Mouse (Mus musculus) megakaryocyte, adult 5-6 weeks (primary cell): ENCODE results near the gene Dcdc2b. TPM values are rescaled to one million over a fixed set of nuclear protein-coding genes. Genes with fewer than 3 reads are reported as not detected.
A peak's percentile ranks its signal among the peaks of the same experiment; 100 is the strongest.

Experiments
- ATAC-seq: 2 replicates; pipeline ENCODE4 v1.8.0; 2016; ENCODE audit warnings: mild to moderate bottlenecking, inconsistent platforms; ENCODE audit not compliant: poor library complexity, severe bottlenecking
- total RNA-seq, 2 experiments: library from RNA; stranded (forward) in 1 of 2; stranded (reverse) in 1 of 2; fragments of 153-499, 151-499 nt in 1 of 2; fragments of 221-1000, 200-1000 nt in 1 of 2; gene quantifications; 2 replicates each; pipeline versions ENCODE4 v1.2.3 to v1.2.4; 2015 to 2017

Dcdc2b gene
- 1.0 and 3.5 TPM in 2 replicates for total RNA-seq (2015)
- total RNA-seq (2017), result not detected in 2 replicates

DNA sequence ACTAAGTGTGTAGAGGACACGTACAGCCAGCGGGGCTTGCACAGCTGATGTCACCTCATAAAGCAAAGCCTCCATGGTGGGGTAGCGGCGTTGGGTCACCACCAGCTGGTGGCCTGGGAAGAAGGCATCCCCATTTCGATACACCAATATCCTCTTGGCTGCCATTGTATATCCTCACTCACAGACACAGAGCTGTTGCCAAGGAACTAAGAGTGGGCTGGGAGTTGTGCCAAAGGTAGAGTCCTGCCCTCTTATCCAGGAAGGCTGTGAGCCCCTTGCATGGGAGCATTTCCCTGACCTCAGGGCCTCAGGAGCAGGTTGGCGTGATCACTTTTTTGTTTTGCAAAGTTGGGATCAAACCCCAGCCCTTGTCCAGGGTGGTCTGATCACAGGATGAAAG, at the start of gene Dcdc2b:
Gene Dcdc2b (minus strand): TSS at position 165 of the 400 bp plus-strand sequence.
- no peak for ATAC-seq

DNA sequence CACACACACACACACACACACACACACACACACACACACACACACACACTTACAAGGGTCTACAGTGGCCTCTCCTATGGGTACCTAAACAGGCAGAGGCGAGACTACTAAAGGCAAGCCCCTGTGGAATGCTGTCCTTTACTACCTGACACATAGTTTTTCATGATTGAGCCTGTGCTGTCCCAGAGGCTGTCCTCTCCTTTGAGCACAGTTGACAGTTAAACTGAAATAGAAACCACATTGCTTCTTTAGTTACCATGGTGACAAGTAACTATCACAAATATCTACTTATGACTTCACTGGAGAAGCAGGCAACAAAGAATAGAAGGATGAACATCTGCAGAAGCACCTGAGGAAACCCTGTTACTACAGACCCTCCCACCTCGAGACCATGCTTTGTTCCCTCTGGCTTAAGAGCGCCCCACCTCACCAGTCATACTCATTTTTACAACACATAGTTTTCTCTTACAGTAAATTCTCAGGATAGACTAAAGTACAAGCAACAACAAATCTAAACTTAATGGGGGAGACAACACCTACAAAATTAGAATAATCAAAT, 48.3 kb upstream of the Dcdc2b start:
- ATAC-seq, result no peak

DNA sequence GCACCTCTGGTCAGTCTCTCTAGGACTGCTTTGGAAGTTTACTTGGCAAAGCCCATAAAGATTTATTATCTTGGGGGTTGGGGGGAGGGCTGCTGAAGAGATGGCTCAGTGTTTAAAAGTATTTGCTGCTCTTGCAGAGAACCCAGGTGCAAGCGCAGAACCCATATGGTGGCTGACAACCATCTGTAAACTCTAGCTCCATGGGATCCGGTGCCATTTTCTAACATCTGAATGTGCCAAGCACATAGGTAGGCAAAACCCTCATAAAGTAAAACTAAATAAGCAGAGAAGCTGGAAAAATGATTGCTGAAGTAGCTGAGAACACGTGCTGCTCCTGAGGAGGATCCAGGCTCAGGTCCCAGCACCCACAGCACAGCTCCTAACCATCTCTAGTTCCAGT, 47.5 kb upstream of the Dcdc2b start:
- ATAC-seq, result no peak

DNA sequence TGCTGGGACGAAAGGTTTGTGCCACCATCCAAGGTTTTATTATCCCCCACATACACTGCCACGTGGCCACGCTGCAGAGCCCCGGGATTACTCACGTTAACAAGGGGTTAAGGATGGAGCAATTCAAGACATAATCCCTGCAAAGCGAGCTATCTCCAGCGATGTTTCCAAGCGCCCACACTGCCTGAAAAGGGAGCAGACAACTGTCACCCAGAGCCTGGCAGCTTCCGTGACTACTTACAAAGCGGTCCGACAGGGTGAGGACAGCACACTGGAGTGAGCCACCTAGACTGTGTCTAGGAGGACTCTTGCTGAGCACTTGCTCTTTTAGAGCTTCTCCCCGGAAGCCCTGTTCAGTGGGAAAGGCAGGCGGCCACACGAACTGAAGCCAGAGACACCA, 40.7 kb upstream of the Dcdc2b start:
- no peak for ATAC-seq

DNA sequence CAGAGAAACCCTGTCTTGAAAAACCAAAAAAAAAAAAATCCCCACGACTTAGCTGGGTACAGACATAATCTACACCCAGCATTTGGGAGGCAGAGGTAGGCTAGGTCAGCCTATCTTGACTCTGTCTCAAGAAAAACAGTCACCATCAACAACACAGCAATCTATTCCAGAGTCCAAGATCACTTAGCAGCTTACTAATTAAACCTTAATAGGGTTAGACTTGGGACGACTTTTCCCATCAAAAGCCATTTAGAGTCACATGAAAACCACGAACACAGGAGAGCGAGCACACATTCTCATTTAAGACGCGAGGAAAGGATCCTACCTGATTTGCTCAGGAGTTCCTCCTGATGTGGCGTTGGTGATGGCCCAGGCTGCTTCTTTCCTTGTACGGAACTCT, 36.3 kb upstream of the Dcdc2b start:
- no peak for ATAC-seq

DNA sequence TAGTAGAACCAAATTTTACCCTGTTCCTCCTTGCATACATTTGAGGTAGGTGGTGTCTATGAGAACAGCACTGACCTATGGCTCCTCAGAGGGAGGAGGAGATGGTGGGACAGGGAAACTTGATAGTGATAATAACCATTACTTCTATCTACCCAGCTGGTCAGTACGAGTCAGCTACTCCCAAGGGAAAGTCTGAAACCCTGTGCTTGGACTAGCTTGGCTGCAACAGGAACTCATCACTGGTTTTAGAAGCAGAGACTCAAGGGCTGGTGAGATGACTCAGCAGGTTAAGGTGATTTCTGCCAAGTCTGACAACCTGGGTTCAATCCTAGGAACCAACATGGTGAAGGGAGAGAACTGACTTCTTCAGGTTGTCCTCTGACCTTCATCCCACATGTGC, 34.6 kb upstream of the Dcdc2b start:
- no peak for ATAC-seq

DNA sequence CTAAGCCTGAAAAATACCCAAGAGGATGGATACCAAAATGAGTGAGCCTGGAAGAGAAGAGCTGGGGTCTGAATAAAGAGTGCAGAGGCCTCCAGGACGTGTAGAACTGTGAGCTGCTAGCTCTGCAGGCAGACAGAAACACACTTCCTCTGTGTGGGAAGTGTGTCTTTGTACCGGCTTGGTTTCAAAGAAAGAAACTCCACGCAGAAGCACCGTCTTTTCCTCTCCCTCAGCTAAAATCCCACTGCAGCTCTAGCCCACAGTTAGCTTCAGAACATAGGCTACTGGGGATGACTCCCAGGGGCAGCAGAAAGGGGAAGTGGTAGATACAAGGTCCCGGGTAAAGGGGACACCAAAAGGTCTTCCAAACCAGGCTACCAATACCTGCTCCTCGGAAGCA, 31.1 kb upstream of the Dcdc2b start:
- no peak for ATAC-seq

DNA sequence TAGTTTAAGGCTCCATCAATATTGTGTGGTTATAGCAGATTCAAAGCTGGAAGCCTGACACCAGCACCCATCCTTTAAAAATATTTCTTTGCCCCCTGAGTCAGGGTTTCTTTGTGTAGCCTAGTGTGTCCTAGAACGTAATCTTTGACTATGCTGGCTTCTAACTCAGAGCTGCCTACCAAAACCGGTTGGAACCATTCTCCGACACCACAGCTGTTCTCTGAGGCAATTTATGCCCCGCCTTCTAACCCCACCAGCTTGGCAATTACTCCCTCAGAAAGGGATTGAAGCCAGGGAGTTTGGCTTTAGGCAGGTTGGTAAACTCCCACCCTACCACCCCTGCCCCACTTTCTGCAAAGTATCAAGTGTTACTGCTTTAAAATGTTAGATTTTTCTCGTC, 27.7 kb upstream of the Dcdc2b start:
- no peak for ATAC-seq

DNA sequence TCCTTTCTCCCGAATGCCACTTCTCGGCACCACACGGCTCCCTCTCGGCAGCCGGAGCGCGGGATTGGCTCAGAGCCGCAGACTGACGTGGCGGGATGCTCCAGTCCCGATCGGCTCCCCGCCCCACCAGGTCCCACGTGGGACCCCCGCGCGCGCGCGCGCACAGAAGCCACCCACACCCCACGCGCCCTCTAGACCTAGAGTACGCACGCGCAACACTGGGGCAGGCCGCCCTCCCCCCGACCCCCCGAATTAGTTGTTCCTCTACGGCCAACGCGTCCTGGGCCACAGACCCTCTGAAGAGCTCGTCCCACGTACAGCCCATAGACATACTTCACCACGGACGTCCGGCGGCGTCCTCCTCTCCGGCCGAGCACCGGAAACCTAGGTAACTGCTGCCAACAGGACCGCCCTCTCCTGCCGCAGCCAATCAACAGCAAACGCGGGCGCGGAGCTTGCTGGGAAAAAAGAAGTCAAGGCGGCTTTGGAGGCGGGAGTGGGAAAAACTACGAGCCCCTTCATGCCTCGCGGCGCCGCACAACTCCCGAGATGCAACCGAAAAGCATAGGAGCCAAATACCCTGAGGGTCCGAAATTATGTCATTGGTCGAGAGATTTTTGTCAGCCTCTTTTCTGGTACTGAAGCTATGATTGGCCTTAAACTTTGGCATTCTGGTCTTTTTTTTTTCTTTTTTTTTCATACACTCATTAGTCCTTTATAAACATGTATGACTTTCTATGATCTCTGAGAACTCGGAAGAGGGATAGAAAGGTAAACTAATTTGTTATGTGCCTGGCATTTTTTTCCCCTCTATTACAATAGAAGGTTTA, 26.8 kb upstream of the Dcdc2b start, which contains the start of gene Txlna:
Gene Txlna (minus strand): TSS at position 428 of the 830 bp plus-strand sequence.
- peak; percentile 94 for ATAC-seq

DNA sequence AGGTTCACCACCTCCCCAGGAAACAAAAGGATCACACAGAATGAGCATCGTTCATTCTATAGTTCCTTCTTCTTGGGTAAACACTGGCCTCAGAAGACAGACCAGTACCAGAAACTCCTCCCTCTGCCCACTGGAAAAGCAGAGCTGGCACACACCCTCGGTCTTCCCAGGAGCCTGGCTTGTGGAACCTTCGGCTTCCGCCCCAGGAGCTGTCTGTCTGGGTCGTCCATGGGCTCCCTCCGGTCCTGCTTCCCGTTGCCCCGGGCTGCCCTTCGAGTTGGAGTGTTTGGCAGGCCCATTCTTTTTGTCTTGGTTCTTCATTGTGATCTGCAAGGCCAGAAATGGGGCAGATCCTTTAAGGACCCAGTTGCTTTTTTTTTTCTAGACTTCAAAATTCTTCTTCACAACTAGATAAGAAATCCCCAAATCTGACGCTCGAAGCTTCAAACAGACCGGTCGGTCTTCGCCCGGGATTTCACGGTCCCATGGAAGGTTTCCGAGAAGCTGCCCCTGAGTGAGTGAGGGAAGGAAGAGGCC, 26.1 kb upstream of the Dcdc2b start:
- no peak for ATAC-seq

DNA sequence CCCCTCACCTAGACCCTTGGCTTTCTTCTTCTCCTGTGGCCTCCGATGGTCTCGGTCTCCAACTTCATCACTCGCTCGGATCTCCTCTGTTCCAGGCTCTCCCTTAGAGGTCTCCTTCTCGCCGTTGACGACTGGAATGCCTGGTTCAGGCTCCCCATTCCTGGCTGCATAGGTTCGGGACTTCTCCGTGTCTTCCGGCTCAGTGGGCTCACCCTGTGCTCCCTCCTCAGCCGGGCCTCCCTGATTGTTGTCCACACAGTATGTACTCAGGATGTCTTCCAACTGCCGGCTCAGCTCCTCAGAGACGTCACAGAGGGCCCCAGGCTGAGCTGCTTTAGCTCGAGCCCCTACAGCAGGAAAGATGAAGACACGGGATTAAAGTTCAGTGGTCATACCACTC, 25.2 kb upstream of the Dcdc2b start:
- ATAC-seq, result no peak

DNA sequence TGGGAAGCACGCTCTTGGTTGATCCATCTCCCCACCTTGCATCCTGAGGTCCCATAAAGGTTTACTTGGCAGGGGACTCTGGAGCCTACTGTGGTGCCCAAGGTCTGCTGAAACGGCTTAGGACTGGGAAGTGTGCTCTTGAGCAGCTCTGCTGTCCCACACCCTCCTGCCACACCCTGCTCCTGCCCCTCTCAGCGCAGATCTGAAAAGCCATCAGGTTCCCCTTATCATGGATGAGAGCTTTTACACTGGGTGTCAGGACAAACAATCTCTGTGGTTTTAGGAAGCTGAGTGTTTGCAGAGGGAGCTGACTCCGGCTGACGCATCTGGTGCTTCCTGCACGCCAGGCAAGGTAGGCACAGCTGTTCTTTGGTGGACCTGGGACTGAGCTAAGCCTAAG, 19.8 kb upstream of the Dcdc2b start:
- no peak for ATAC-seq

DNA sequence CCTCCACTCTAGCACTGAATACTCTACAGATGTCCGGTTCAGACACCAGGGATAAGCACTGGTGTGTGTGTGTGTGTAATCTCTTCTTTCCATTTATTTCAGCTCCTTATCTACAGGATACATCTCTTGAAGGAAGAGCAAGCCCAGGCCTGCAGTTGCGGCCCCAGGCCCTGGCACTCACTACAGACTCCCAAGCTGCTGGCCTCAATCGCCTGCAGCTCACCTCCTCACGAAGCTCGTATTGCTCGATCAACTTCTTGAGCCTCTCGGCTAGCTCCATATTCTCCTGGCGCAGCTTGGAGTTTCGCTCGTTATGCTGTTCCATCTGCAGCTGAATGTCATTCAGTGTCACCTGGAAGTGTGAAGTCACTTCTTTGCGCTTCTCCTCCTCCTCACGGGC, 17.8 kb upstream of the Dcdc2b start:
- ATAC-seq, result no peak

DNA sequence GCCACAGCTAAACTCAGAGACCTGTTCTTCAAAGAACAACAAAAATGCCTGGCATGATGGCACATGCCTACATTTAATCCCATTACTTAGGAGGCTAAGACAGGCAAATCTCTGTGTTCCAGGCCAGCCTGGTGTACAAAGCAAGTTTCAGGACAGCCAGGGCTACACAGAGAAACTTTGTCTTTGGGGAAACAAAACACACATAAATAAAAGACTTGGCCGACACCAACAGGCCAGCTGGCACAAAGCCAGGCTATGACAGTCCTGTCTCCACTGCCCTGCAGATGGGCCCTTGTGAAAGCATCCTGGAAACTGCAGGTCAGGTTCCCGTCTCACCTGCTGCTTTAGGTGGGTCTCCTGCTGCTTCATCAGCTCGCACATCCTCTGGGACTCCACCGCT, 16.9 kb upstream of the Dcdc2b start:
- no peak for ATAC-seq

DNA sequence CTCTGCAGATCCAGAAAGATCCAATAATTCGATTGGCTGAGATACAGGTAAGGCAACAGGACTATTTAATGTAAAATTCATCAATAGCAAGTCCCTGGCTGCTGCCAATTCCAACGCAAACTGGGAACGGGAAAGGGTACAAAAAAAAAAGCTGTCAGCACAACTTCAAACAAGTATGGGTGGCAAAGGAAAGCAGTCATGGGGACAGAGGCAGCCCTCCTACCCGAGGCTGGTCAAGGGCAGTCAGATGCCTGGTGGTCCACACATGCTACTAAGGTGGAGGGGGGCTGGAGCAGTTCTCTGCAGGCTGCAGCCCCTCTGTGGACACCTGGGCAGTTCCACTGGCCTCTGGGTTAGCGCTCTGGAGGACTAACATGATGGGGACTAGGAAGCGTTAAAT, 12.0 kb upstream of the Dcdc2b start:
- ATAC-seq, result no peak

DNA sequence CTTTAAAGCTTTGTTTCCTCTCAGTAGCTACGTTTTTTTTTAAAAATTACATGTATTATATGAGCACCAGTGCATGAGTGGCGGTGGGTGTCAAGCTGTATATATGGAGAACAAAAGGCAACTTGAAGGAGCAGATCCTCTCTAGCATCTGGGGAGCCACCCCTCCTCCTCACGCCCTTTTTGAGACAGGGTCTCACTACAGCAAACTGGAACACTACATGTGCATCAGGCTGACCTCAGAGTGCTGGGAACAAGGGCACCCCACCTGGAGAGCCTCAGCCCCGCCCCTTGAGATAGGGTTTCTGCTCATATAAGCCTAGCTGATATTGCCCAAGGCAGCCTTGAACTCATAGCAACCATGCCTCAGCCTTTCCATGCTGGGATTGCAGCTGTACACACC, 11.4 kb upstream of the Dcdc2b start:
- ATAC-seq, result no peak

DNA sequence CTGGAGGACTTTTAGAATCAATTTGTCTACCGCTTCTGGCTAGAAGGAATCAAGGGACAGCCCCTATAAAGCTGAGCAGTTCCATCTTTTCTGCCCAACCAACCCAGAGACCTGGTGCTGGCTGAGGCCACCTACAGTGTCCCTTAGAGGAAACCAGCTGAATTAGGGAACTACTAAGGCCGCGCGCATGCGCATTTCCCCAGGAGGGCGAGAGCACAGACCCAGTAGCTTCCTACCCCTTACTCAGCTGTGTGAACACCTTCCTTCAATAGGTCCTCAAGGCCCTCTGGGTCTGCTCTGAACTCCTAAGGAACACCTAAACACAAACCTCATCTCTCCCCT, 10.9 kb upstream of the Dcdc2b start:
- peak; percentile 64 for ATAC-seq

DNA sequence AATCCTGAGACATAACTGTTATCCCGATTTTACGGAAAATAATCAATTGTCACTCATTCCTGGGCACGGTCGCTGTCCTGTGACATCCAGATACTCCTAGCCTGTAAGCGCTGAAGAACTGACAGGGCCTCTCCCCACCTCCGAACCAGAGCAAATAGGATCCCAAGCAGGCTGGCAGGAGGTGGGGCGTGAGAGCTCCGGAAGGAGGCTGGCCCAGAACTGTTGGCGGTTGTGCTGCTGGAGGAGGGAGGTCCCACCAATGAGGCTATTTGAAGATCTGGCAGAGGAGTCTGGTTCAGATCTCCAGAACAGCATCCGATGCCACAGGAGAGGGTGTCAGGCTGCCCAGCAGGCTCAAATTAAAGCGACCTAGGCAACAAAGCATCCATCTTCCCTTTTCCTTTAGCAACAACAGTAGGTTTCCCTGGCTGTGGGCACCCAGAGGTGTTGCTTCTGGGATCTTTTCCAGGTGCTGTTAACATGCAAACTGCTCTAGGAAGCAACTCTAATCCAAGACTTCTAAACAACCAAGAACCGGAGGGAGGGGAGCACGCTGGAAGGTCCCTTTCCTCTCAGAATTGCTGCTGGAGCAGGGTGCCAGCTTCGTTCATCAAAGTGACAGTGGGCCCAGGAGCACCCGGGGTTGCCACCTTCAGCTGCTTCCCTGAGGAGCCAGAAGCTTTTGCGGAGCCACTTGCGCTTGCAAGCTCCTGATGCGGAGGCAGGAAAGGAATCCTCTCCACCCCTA, 10.4 kb upstream of the Dcdc2b start:
- peak; percentile 91 for ATAC-seq

DNA sequence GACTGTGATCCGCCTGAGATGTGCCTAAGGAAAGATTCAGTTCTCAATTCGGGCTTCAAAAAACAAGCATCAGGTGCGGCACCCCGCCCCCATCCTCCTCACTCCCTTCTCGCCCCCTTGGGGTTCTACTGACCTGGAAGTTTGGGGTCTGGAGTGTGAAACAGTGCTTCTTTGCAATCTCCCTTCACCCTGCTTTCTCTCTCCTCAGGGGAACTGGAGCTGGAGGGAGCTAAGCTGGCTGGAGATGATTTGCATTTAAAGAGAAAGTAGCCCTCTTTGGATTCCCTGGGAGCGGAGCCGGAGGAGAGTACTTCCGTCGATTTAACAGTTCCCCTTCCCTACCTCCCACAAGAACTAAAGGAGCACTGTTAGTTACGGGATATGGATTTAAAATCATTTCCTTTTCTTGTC, 9.6 kb upstream of the Dcdc2b start, which contains the start of gene Ccdc28b:
Gene Ccdc28b (minus strand): TSS at position 267 of the 411 bp plus-strand sequence.
- ATAC-seq, result peak; percentile 1; the same call in 1 of the 2 replicates

DNA sequence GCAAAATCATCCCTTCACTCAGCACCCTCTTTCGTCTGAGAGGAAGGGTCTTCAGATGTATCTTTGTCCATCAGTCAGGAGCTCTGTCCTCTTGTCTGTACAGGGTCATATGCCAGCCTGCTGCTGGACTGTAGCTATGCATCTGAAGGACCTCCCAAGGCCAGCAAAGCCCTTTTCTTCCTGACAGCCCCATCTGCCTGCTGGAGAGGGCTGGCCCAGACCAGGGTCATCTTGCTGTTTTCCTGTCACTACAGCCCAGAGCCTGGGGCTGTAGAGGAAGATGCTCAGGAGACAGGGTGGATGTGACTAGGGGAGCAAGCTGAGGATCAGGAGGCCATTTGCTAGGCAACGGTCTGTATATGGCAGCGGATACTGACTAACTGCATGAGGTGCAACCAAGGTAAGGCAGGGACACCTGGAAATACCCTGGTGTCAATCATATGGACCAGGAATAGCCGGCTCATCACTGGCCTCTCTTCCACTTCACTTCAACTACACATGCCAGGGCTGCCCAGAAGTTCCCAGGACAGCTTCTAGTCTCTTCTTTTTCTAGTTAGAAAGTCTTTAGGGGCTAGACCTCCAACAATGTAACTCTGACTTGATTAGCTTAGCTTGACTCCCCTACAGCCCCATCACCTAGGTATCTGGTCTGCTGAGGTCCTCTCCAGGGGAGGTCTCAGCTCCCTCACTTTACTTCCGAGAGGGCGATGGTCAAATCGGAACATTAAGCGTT, 8.9 kb upstream of the Dcdc2b start:
- ATAC-seq, result no peak
